Mouse (Mus musculus): ENCODE data around the gene Ncf2.
"Not testable (repeated sequence)": the region's sequence is repeated elsewhere in the genome, so short reads cannot be mapped to it uniquely, and the experiment has no call there.

The Ncf2 gene

GRCm38 (mm10) chr1:152799897-152800296 is at the start of gene Ncf2:
Gene Ncf2 (plus strand): TSS chr1:152800194.
- DNase-seq (ENCODE audit: low spot score in 2 of 2), result no peak

- DNase-seq (ENCODE audit: low spot score in 2 of 2), result no peak
Measured at GRCm38 (mm10) chr1:152750312-152750965, 49.6 kb upstream of the Ncf2 start, which contains the start of gene Apobec4. Gene Apobec4 (plus strand): TSS chr1:152750551.

- no peak for DNase-seq (ENCODE audit: low spot score in 2 of 2)
Measured at GRCm38 (mm10) chr1:152761791-152762190, 38.2 kb upstream of the Ncf2 start.

- peak; percentile 93 to 94 for DNase-seq (ENCODE audit: low spot score in 2 of 2)
Measured at GRCm38 (mm10) chr1:152766032-152766772, 33.8 kb upstream of the Ncf2 start, which contains the start of the genes Rgl1 and Arpc5. Gene Rgl1 (minus strand): TSS chr1:152766351. Gene Arpc5 (plus strand): TSS chr1:152766542.

GRCm38 (mm10) chr1:152766804-152767748 is 32.9 kb upstream of the Ncf2 start:
- DNase-seq (ENCODE audit: low spot score in 2 of 2), result no peak

GRCm38 (mm10) chr1:152767749-152768488 is 32.1 kb upstream of the Ncf2 start:
- peak; percentile 72 to 82 for DNase-seq (ENCODE audit: low spot score in 2 of 2)

GRCm38 (mm10) chr1:152771016-152771415 is 29.0 kb upstream of the Ncf2 start:
- no peak for DNase-seq (ENCODE audit: low spot score in 2 of 2)

- not testable (repeated sequence) for DNase-seq (ENCODE audit: low spot score in 2 of 2)
Measured at GRCm38 (mm10) chr1:152774601-152775000, 25.4 kb upstream of the Ncf2 start.

- DNase-seq (ENCODE audit: low spot score in 2 of 2), result peak; percentile 34 to 68
Measured at GRCm38 (mm10) chr1:152779071-152779737, 20.8 kb upstream of the Ncf2 start.

GRCm38 (mm10) chr1:152784620-152785019 is 15.4 kb upstream of the Ncf2 start:
- no peak for DNase-seq (ENCODE audit: low spot score in 2 of 2)

- not testable (repeated sequence) for DNase-seq (ENCODE audit: low spot score in 2 of 2)
Measured at GRCm38 (mm10) chr1:152785446-152785845, 14.5 kb upstream of the Ncf2 start.

GRCm38 (mm10) chr1:152786953-152787352 is 13.0 kb upstream of the Ncf2 start:
- no peak for DNase-seq (ENCODE audit: low spot score in 2 of 2)

GRCm38 (mm10) chr1:152788121-152788660 is 11.8 kb upstream of the Ncf2 start:
- no peak for DNase-seq (ENCODE audit: low spot score in 2 of 2)

GRCm38 (mm10) chr1:152790254-152790653 is 9.7 kb upstream of the Ncf2 start:
- DNase-seq (ENCODE audit: low spot score in 2 of 2), result peak in 1 of 2 experiments; percentile 36

GRCm38 (mm10) chr1:152790821-152791220 is 9.2 kb upstream of the Ncf2 start:
- DNase-seq (ENCODE audit: low spot score in 2 of 2), result no peak

- DNase-seq (ENCODE audit: low spot score in 2 of 2), result no peak
Measured at GRCm38 (mm10) chr1:152791269-152791668, 8.7 kb upstream of the Ncf2 start.

- no peak for DNase-seq (ENCODE audit: low spot score in 2 of 2)
Measured at GRCm38 (mm10) chr1:152792736-152793494, 7.1 kb upstream of the Ncf2 start.

- no peak for DNase-seq (ENCODE audit: low spot score in 2 of 2)
Measured at GRCm38 (mm10) chr1:152793495-152794130, 6.4 kb upstream of the Ncf2 start.

- DNase-seq (ENCODE audit: low spot score in 2 of 2), result no peak
Measured at GRCm38 (mm10) chr1:152795688-152796255, 4.2 kb upstream of the Ncf2 start.

All from spleen, postnatal 14 days (tissue).